ENCODE assay signal across 8 mouse cellular contexts in the genomic region with DNA sequence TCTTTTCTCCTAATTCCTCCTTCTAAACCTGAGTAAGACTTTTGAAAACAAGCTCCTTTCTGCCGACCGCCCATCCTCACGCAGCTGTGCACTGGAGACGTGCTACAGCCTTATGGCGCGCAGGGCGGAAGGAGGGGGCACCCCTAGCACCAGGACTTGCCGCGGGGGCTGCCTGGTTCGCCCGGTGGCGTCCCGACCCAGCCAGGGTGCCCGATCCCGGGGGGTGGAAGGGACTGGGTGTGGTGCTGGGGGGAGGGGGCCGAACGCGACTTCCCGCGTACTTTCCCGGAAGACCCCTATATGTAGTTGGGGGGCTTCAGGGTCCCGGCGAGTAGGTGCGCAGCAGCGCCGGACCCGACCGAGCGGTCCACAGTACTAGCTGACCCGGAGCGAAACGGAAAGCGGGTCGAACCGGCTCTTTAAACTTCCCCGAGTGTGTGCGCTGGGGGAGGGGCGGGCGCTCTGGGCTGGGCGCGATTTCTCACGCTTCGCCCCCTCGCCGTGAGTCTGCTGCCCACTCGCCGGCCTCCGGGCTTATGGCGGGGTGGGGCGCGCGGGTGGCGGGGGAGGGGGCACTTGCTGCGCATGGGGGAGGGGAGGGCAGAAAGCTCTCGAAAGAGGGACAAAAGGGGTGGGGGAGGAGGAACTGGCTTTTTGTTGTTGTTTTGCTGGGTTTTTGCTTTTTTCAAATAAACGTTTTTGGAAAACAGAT. TPM values are rescaled to one million over a fixed set of nuclear protein-coding genes. Genes with fewer than 3 reads are reported as not detected.
A peak's percentile ranks its signal among the peaks of the same experiment; 100 is the strongest.
DNase-seq lines count a peak whose midpoint lies in the region; ATAC-seq and TF ChIP-seq lines count a peak whose summit lies in the region.

No protein-coding gene starts in this region.

- TF ChIP-seq CTCF in CH12.LX (conservative IDR thresholded peaks at IDR 0.05 in 1 of 2, IDR thresholded peaks at IDR 0.05 in 1 of 2; ENCODE audit: low read depth in 2 of 2, low read length in 2 of 2) = no peak
- no peak for TF ChIP-seq CTCF in bone marrow macrophage, adult 2 months (IDR thresholded peaks at IDR 0.05; ENCODE audit: low read depth, low read length)
- no peak for TF ChIP-seq CTCF in heart, postnatal 0 days (IDR thresholded peaks at IDR 0.05; ENCODE audit: low read depth)
- no peak for TF ChIP-seq CTCF in liver, postnatal 0 days (IDR thresholded peaks at IDR 0.05; ENCODE audit: low read depth)

- peak; percentile 44 for ATAC-seq in forebrain, embryonic 13.5 days
- peak; percentile 39 for ATAC-seq in heart, postnatal 0 days (ENCODE audit: insufficient read depth, low read depth)
- peak; percentile 34 for ATAC-seq in liver, postnatal 0 days
- peak; percentile 43 for ATAC-seq in neural tube, embryonic 12.5 days (ENCODE audit: low FRiP score, low read depth)

- dilution Hi-C loops in CH12.LX (cut with MboI; ENCODE audit: extremely low pct_ligation_motif_present, extremely low pct_unique_long_range_greater_than_20kb, low sequenced_read_pairs) = no loop called here

- peaks cover 92% of the 10 kb centered on the region for H3K79me2 ChIP-seq in CH12.LX (replicated peaks; ENCODE audit: control insufficient read depth, extremely low read depth, insufficient read depth, poor library complexity, severe bottlenecking)

- peaks cover 12 to 22% of the 10 kb centered on the region in 2 experiments for H3K4me1 ChIP-seq in CH12.LX (ENCODE audit: control insufficient read depth in 1 of 2, insufficient read depth in 2 of 2)
- peaks cover 20% of the 10 kb centered on the region for H3K4me1 ChIP-seq in bone marrow macrophage, adult 2 months (ENCODE audit: control insufficient read depth, insufficient read depth, low read length)
- H3K4me1 ChIP-seq in forebrain, embryonic 13.5 days = peaks cover 46% of the 10 kb centered on the region
- peaks cover 37% of the 10 kb centered on the region for H3K4me1 ChIP-seq in heart, postnatal 0 days (ENCODE audit: control insufficient read depth, insufficient read depth)
- peaks cover 32% of the 10 kb centered on the region for H3K4me1 ChIP-seq in liver, postnatal 0 days (ENCODE audit: insufficient read depth)
- peaks cover 41% of the 10 kb centered on the region for H3K4me1 ChIP-seq in neural tube, embryonic 12.5 days

- no peak for TF ChIP-seq EP300 in CH12.LX (IDR thresholded peaks at IDR 0.05; ENCODE audit: low read length)
- TF ChIP-seq EP300 in heart, postnatal 0 days (IDR thresholded peaks at IDR 0.05; ENCODE audit: low read depth) = 0 out of 2 replicates have a peak, but pooled peaks have one; percentile 3
- no peak for TF ChIP-seq EP300 in liver, postnatal 0 days (IDR thresholded peaks at IDR 0.05; ENCODE audit: low read depth)

- peak overlapping the region; percentile 91 to 100 (median 92) for H3K4me3 ChIP-seq in CH12.LX (replicated peaks in 1 of 3; ENCODE audit: low read depth in 2 of 3, low read length in 2 of 3, poor library complexity in 1 of 3)
- H3K4me3 ChIP-seq in bone marrow macrophage, adult 2 months (ENCODE audit: insufficient read depth, low read length) = peak overlapping the region; percentile 95
- H3K4me3 ChIP-seq in forebrain, embryonic 13.5 days = peak overlapping the region; percentile 94
- peak overlapping the region; percentile 93 for H3K4me3 ChIP-seq in heart, postnatal 0 days (ENCODE audit: low read depth, low read length)
- H3K4me3 ChIP-seq in liver, postnatal 0 days (ENCODE audit: low read depth, low read length) = peak overlapping the region; percentile 63
- H3K4me3 ChIP-seq in neural tube, embryonic 12.5 days = peak overlapping the region; percentile 89

- H3K36me3 ChIP-seq in CH12.LX (replicated peaks in 1 of 2; ENCODE audit: control insufficient read depth in 1 of 2, insufficient read depth in 1 of 2, low read length in 1 of 2) = peaks cover 3 to 22% of the 10 kb centered on the region in 2 experiments
- no peaks in the 10 kb centered on the region for H3K36me3 ChIP-seq in forebrain, embryonic 13.5 days (ENCODE audit: poor library complexity, severe bottlenecking)
- no peaks in the 10 kb centered on the region for H3K36me3 ChIP-seq in heart, postnatal 0 days (replicated peaks; ENCODE audit: control insufficient read depth, insufficient read depth, low read length)
- 0 out of 2 replicates have a peak, but pooled peaks cover 4% of the 10 kb centered on the region for H3K36me3 ChIP-seq in liver, postnatal 0 days (replicated peaks; ENCODE audit: insufficient read depth, low read length)
- H3K36me3 ChIP-seq in neural tube, embryonic 12.5 days = no peaks in the 10 kb centered on the region

- in situ Hi-C loops in CH12.LX (cut with MboI; ENCODE audit: low pct_ligation_motif_present, low pct_unique_long_range_greater_than_20kb, low sequenced_read_pairs) = no loop called here

- WGBS in forebrain, embryonic 13.5 days = under 1% methylated on average over 41 of the region's 56 CpGs
- under 1% methylated on average over 49 of the region's 56 CpGs for WGBS in heart, postnatal 0 days
- WGBS in liver, postnatal 0 days (ENCODE audit: insufficient replicate concordance) = under 1% methylated on average over 54 of the region's 56 CpGs
- WGBS in neural tube, embryonic 12.5 days = 1% methylated on average over 53 of the region's 56 CpGs

- H3K27me3 ChIP-seq in CH12.LX (replicated peaks) = no peaks in the 10 kb centered on the region
- no peaks in the 10 kb centered on the region for H3K27me3 ChIP-seq in forebrain, embryonic 13.5 days
- H3K27me3 ChIP-seq in heart, postnatal 0 days (ENCODE audit: control insufficient read depth, insufficient read depth, low read length) = no peaks in the 10 kb centered on the region
- no peaks in the 10 kb centered on the region for H3K27me3 ChIP-seq in liver, postnatal 0 days (ENCODE audit: insufficient read depth, low read length)
- H3K27me3 ChIP-seq in neural tube, embryonic 12.5 days (replicated peaks) = no peaks in the 10 kb centered on the region

- peak; percentile 67 for DNase-seq in CH12.LX (ENCODE audit: extremely low read depth)
- peak; percentile 63 for DNase-seq in heart, postnatal 0 days (ENCODE audit: low spot score)
- peak; percentile 88 to 92 for DNase-seq in kidney, postnatal 25 days
- peak; percentile 88 for DNase-seq in liver, postnatal 0 days
- peak; percentile 78 for DNase-seq in testis, postnatal 14 days (ENCODE audit: low spot score)

- peak overlapping the region; percentile 95 for H3K9ac ChIP-seq in CH12.LX (ENCODE audit: insufficient read depth, low read depth)
- peak overlapping the region; percentile 98 for H3K9ac ChIP-seq in forebrain, embryonic 13.5 days
- H3K9ac ChIP-seq in heart, postnatal 0 days (replicated peaks; ENCODE audit: low read depth, low read length) = peak overlapping the region; percentile 99
- H3K9ac ChIP-seq in liver, postnatal 0 days (replicated peaks) = peak overlapping the region; percentile 91
- H3K9ac ChIP-seq in neural tube, embryonic 12.5 days = peak overlapping the region; percentile 97

- TF ChIP-seq POLR2A in CH12.LX (IDR thresholded peaks at IDR 0.05; ENCODE audit: low read depth, low read length) = peak; percentile 53; the same call in 1 of the 2 replicates
- no peak for TF ChIP-seq POLR2A in bone marrow macrophage, adult 2 months (IDR thresholded peaks at IDR 0.05; ENCODE audit: borderline replicate concordance, low read depth, low read length)

- no peak for TF ChIP-seq RAD21 in CH12.LX (IDR thresholded peaks at IDR 0.05; ENCODE audit: low read depth, low read length)

- H3K9me3 ChIP-seq in CH12.LX (replicated peaks; ENCODE audit: low read length) = no peaks in the 10 kb centered on the region
- no peaks in the 10 kb centered on the region for H3K9me3 ChIP-seq in forebrain, embryonic 13.5 days (replicated peaks)
- no peaks in the 10 kb centered on the region for H3K9me3 ChIP-seq in heart, postnatal 0 days (replicated peaks; ENCODE audit: control insufficient read depth, low read length)
- H3K9me3 ChIP-seq in liver, postnatal 0 days (ENCODE audit: low read length) = no peaks in the 10 kb centered on the region
- no peaks in the 10 kb centered on the region for H3K9me3 ChIP-seq in neural tube, embryonic 12.5 days

- peak overlapping the region; percentile 27; the same call in 1 of the 2 replicates for H3K4me2 ChIP-seq in CH12.LX (ENCODE audit: insufficient read depth, low read depth, poor library complexity, severe bottlenecking)
- H3K4me2 ChIP-seq in forebrain, embryonic 13.5 days = peak overlapping the region; percentile 82
- peak overlapping the region; percentile 91 for H3K4me2 ChIP-seq in heart, postnatal 0 days (ENCODE audit: low read depth, low read length)
- H3K4me2 ChIP-seq in liver, postnatal 0 days (ENCODE audit: low read depth, low read length) = peak overlapping the region; percentile 95
- peak overlapping the region; percentile 83 for H3K4me2 ChIP-seq in neural tube, embryonic 12.5 days (replicated peaks)

- H3K27ac ChIP-seq in CH12.LX (ENCODE audit: insufficient read depth, low read depth) = peak overlapping the region; percentile 100
- peak overlapping the region; percentile 97 for H3K27ac ChIP-seq in bone marrow macrophage, adult 2 months (ENCODE audit: insufficient read depth, low read depth, low read length)
- peak overlapping the region; percentile 99 for H3K27ac ChIP-seq in forebrain, embryonic 13.5 days
- peak overlapping the region; percentile 100 for H3K27ac ChIP-seq in heart, postnatal 0 days (ENCODE audit: low read depth)
- peak overlapping the region; percentile 99 for H3K27ac ChIP-seq in liver, postnatal 0 days (ENCODE audit: low read depth)
- H3K27ac ChIP-seq in neural tube, embryonic 12.5 days = peak overlapping the region; percentile 96

TF ChIP-seq in CH12.LX, 34 proteins besides CTCF, POLR2A, EP300 and RAD21 (continues in another document):
- peak; percentile 7; the same call in 1 of the 2 replicates for TF ChIP-seq TCF12 (IDR thresholded peaks at IDR 0.05; ENCODE audit: low read depth, low read length)
- TF ChIP-seq HCFC1 (IDR thresholded peaks at IDR 0.05; ENCODE audit: low read depth, low read length) = no peak
- peak; percentile 23 for TF ChIP-seq SIN3A (IDR thresholded peaks at IDR 0.05; ENCODE audit: low read length)
- TF ChIP-seq POLR2AphosphoS2 (IDR thresholded peaks at IDR 0.05; ENCODE audit: low read depth, low read length) = 0 out of 2 replicates have a peak, but pooled peaks have one; percentile 16
- no peak for TF ChIP-seq GABPA (IDR thresholded peaks at IDR 0.05; ENCODE audit: insufficient replicate concordance, low read depth, low read length)
- TF ChIP-seq MYC (IDR thresholded peaks at IDR 0.05; ENCODE audit: low read depth, low read length) = no peak

RNA-seq across cellular contexts. Expression of a gene that starts 2.3 kb away (rescaled TPM):
- total RNA-seq in CH12.LX (2012; rRNA removed) (585 and 608 TPM in 2 replicates), CH12.LX (2014; rRNA removed) (809 and 869 TPM in 2 replicates)
- 1,207 and 1,391 TPM in 2 replicates for polyA plus RNA-seq in CH12.LX (2012; ENCODE audit: insufficient read length, low read depth)
- polyA plus RNA-seq in bone marrow macrophage, adult 2 months (2012; ENCODE audit: insufficient read depth, insufficient read length, missing spikeins) = 351 and 354 TPM in 2 replicates
- 254 and 256 TPM in 2 replicates for polyA plus RNA-seq in forebrain, embryonic 13.5 days (2015; fragmentation: Nextera tagmentation; extraction: Ambion mirVana)
- 20.8 and 28.8 TPM in 2 replicates for total RNA-seq in heart, postnatal 0 days (2014; rRNA removed; ENCODE audit: low replicate concordance)
- polyA plus RNA-seq in heart, postnatal 0 days (2015; fragmentation: Nextera tagmentation; extraction: Ambion mirVana) = 127 and 132 TPM in 2 replicates
- polyA plus RNA-seq in liver, postnatal 0 days (2015; fragmentation: Nextera tagmentation; extraction: Ambion mirVana) = 54.5 and 60.4 TPM in 2 replicates
- polyA plus RNA-seq in neural tube, embryonic 12.5 days (2016; fragmentation: Nextera tagmentation; extraction: Ambion mirVana) = 149 and 186 TPM in 2 replicates

Comparison
In these comparisons a context has a peak if more than half of its experiments do, and no peak if none do; other contexts are left out.
1. Peak in every context shown above with its lines: DNase-seq, ATAC-seq, H3K4me3 ChIP-seq and H3K27ac ChIP-seq.
2. H3K4me2 ChIP-seq: peak in every context shown above with its lines; median percentile 95 in liver, postnatal 0 days; 91 in heart, postnatal 0 days; 83 in neural tube, embryonic 12.5 days; 82 in forebrain, embryonic 13.5 days; 27 in CH12.LX.